Mouse (Mus musculus) CH12.LX (cell line): ENCODE measurements around the gene Mast3. TPM values are rescaled to one million over a fixed set of nuclear protein-coding genes. Genes with fewer than 3 reads are reported as not detected.
A peak's percentile ranks its signal among the peaks of the same experiment; 100 is the strongest.

Experiments used
- DNase-seq: peaks from one replicate; pipeline ENCODE4 v3.0.0-alpha.2; 2013; ENCODE audit errors: extremely low read depth
- H3K27ac ChIP-seq: 2 replicates; pipeline ENCODE4 v1.5.1; 2012; ENCODE audit warnings: low read depth, mild to moderate bottlenecking, control low read depth, moderate library complexity; ENCODE audit not compliant: insufficient read depth
- H3K27me3 ChIP-seq: replicated peaks from 2 replicates; pipeline ENCODE3; 2012; ENCODE audit warnings: inconsistent platforms
- H3K36me3 ChIP-seq, 2 experiments: replicated peaks in 1 of 2; 2 replicates each; pipeline versions ENCODE3 to v1.6.1; 2012; ENCODE audit warnings: inconsistent platforms in 1 of 2, low read length in 1 of 2, mild to moderate bottlenecking in 1 of 2, mixed read lengths in 1 of 2, moderate library complexity in 1 of 2; ENCODE audit not compliant: control insufficient read depth in 1 of 2, insufficient read depth in 1 of 2
- H3K4me1 ChIP-seq, 2 experiments: 2 replicates each; pipeline ENCODE4 v1.6.1; 2012; ENCODE audit warnings: inconsistent platforms in 1 of 2, moderate library complexity in 1 of 2; ENCODE audit not compliant: insufficient read depth in 2 of 2, control insufficient read depth in 1 of 2
- H3K4me2 ChIP-seq: 2 replicates; pipeline ENCODE4 v1.6.1; 2012; ENCODE audit warnings: low read depth, mild to moderate bottlenecking, control low read depth; ENCODE audit not compliant: poor library complexity, insufficient read depth, severe bottlenecking
- H3K4me3 ChIP-seq, 3 experiments: fragments of 150-350 bp in 1 of 3; sonication (generic) in 1 of 3; replicated peaks in 1 of 3; 2 replicates each; pipeline versions ENCODE3 to v1.5.1; 2011 to 2012; ENCODE audit warnings: low read depth in 2 of 3, low read length in 2 of 3, mild to moderate bottlenecking in 2 of 3, moderate library complexity in 2 of 3, control low read depth in 1 of 3, improper control_type of control experiment in 1 of 3, inconsistent platforms in 1 of 3, mixed read lengths in 1 of 3; ENCODE audit not compliant: poor library complexity in 1 of 3
- H3K79me2 ChIP-seq: replicated peaks from 2 replicates; pipeline ENCODE4 v1.6.1; 2012; ENCODE audit warnings: mild to moderate bottlenecking, moderate library complexity; ENCODE audit not compliant: control insufficient read depth, poor library complexity, insufficient read depth, severe bottlenecking; ENCODE audit errors: extremely low read depth
- H3K9ac ChIP-seq: 2 replicates; pipeline ENCODE4 v1.6.1; 2012; ENCODE audit warnings: low read depth, mild to moderate bottlenecking, control low read depth, moderate library complexity; ENCODE audit not compliant: insufficient read depth
- H3K9me3 ChIP-seq: replicated peaks from 2 replicates; pipeline ENCODE3; 2012; ENCODE audit warnings: low read length, inconsistent platforms, mixed read lengths
- BHLHE40 ChIP-seq: IDR thresholded peaks from 2 replicates; pipeline ENCODE4 v1.6.1; 2011; ENCODE audit warnings: mild to moderate bottlenecking, low read depth, low read length, improper control_type of control experiment
- CHD1 ChIP-seq: IDR thresholded peaks from 2 replicates; pipeline ENCODE4 v1.6.1; 2012; ENCODE audit warnings: low read depth, low read length, improper control_type of control experiment, inconsistent platforms
- CTCF ChIP-seq, 2 experiments: IDR thresholded peaks in 1 of 2; conservative IDR thresholded peaks in 1 of 2; 2 replicates each; pipeline ENCODE4 v1.5.1; 2011 to 2012; ENCODE audit warnings: low read depth in 2 of 2, low read length in 2 of 2, improper control_type of control experiment in 1 of 2, inconsistent platforms in 1 of 2, mild to moderate bottlenecking in 1 of 2, moderate library complexity in 1 of 2
- ELF1 ChIP-seq: IDR thresholded peaks from 2 replicates; pipeline ENCODE4 v1.6.1; 2014; ENCODE audit warnings: low read depth, mild to moderate bottlenecking, inconsistent platforms, low read length, improper control_type of control experiment
- EP300 ChIP-seq: IDR thresholded peaks from 2 replicates; pipeline ENCODE4 v1.6.1; 2011; ENCODE audit warnings: low read length, improper control_type of control experiment
- ETS1 ChIP-seq: conservative IDR thresholded peaks from 2 replicates; pipeline ENCODE4 v1.6.1; 2012; ENCODE audit warnings: low read depth, mild to moderate bottlenecking, inconsistent platforms, low read length, improper control_type of control experiment, moderate library complexity
- HCFC1 ChIP-seq: IDR thresholded peaks from 2 replicates; pipeline ENCODE4 v1.6.1; 2012; ENCODE audit warnings: low read depth, mild to moderate bottlenecking, inconsistent platforms, low read length, improper control_type of control experiment
- IRF4 ChIP-seq: IDR thresholded peaks from 2 replicates; pipeline ENCODE4 v1.6.1; 2014; ENCODE audit warnings: low read depth, mild to moderate bottlenecking, inconsistent platforms, low read length, improper control_type of control experiment
- JUN ChIP-seq: IDR thresholded peaks from 2 replicates; pipeline ENCODE4 v1.6.1; 2011; ENCODE audit warnings: low read depth, mild to moderate bottlenecking, low read length, improper control_type of control experiment, moderate library complexity; ENCODE audit not compliant: insufficient read depth
- MAFK ChIP-seq: IDR thresholded peaks from 2 replicates; pipeline ENCODE4 v1.6.1; 2011; ENCODE audit warnings: low read length, improper control_type of control experiment; ENCODE audit not compliant: insufficient replicate concordance
- MAX ChIP-seq: IDR thresholded peaks from 2 replicates; pipeline ENCODE4 v1.6.1; 2011; ENCODE audit warnings: low read length, improper control_type of control experiment
- MAZ ChIP-seq: IDR thresholded peaks from 2 replicates; pipeline ENCODE4 v1.6.1; 2012; ENCODE audit warnings: low read depth, mild to moderate bottlenecking, inconsistent platforms, low read length, improper control_type of control experiment, moderate library complexity
- MEF2A ChIP-seq: IDR thresholded peaks from 2 replicates; pipeline ENCODE4 v1.6.1; 2014; ENCODE audit warnings: low read depth, mild to moderate bottlenecking, inconsistent platforms, low read length, improper control_type of control experiment, borderline replicate concordance
- MXI1 ChIP-seq: IDR thresholded peaks from 2 replicates; pipeline ENCODE4 v1.6.1; 2011; ENCODE audit warnings: mild to moderate bottlenecking, low read depth, low read length, improper control_type of control experiment
- MYC ChIP-seq: IDR thresholded peaks from 2 replicates; pipeline ENCODE4 v1.6.1; 2011; ENCODE audit warnings: low read depth, mild to moderate bottlenecking, improper control_type of control experiment, low read length
- NELFE ChIP-seq: IDR thresholded peaks from 2 replicates; pipeline ENCODE4 v1.6.1; 2011; ENCODE audit warnings: low read depth, low read length, improper control_type of control experiment
- NRF1 ChIP-seq: IDR thresholded peaks from 2 replicates; pipeline ENCODE4 v1.6.1; 2014; ENCODE audit warnings: low read depth, mild to moderate bottlenecking, inconsistent platforms, low read length, improper control_type of control experiment, moderate library complexity
- PAX5 ChIP-seq: IDR thresholded peaks from 2 replicates; pipeline ENCODE4 v1.6.1; 2012; ENCODE audit warnings: low read length, inconsistent platforms, mixed read lengths
- RAD21 ChIP-seq: IDR thresholded peaks from 2 replicates; pipeline ENCODE4 v1.6.1; 2011; ENCODE audit warnings: low read depth, mild to moderate bottlenecking, low read length, improper control_type of control experiment, moderate library complexity
- SIN3A ChIP-seq: IDR thresholded peaks from 2 replicates; pipeline ENCODE4 v1.6.1; 2012; ENCODE audit warnings: low read length, improper control_type of control experiment, inconsistent platforms
- SMC3 ChIP-seq: IDR thresholded peaks from 2 replicates; pipeline ENCODE4 v1.6.1; 2011; ENCODE audit warnings: low read depth, low read length, improper control_type of control experiment
- TBP ChIP-seq: conservative IDR thresholded peaks from 2 replicates; pipeline ENCODE4 v1.6.1; 2011; ENCODE audit warnings: low read depth, low read length, improper control_type of control experiment
- UBTF ChIP-seq: IDR thresholded peaks from 2 replicates; pipeline ENCODE4 v1.6.1; 2012; ENCODE audit warnings: low read depth, mild to moderate bottlenecking, inconsistent platforms, low read length, improper control_type of control experiment, moderate library complexity
- USF2 ChIP-seq: conservative IDR thresholded peaks from 2 replicates; pipeline ENCODE4 v1.6.1; 2011; ENCODE audit warnings: low read depth, low read length, improper control_type of control experiment
- ZC3H11A ChIP-seq: IDR thresholded peaks from 2 replicates; pipeline ENCODE4 v1.6.1; 2012; ENCODE audit warnings: low read depth, mild to moderate bottlenecking, inconsistent platforms, low read length, improper control_type of control experiment
- ZKSCAN1 ChIP-seq: IDR thresholded peaks from 2 replicates; pipeline ENCODE4 v1.6.1; 2012; ENCODE audit warnings: low read depth, inconsistent platforms, low read length, improper control_type of control experiment, borderline replicate concordance
- ZMIZ1 ChIP-seq: IDR thresholded peaks from 2 replicates; pipeline ENCODE4 v1.6.1; 2012; ENCODE audit warnings: low read depth, mild to moderate bottlenecking, inconsistent platforms, low read length, improper control_type of control experiment
- ZNF384 ChIP-seq: IDR thresholded peaks from 2 replicates; pipeline ENCODE4 v1.6.1; 2012; ENCODE audit warnings: low read depth, low read length, improper control_type of control experiment, inconsistent platforms
- dilution Hi-C: fragments of 300-500 bp; cut with MboI; formaldehyde crosslinking; loops from 2 replicates; pipeline ENCODE4 v1.14.3; 2020; ENCODE audit warnings: low sequenced_read_pairs; ENCODE audit not compliant: extremely low pct_unique_long_range_greater_than_20kb, extremely low pct_ligation_motif_present
- in situ Hi-C: fragments of 300-500 bp; cut with MboI; formaldehyde crosslinking; loops from 3 replicates; pipeline ENCODE4 v1.14.3; 2019; ENCODE audit warnings: low sequenced_read_pairs, low pct_ligation_motif_present, low pct_unique_long_range_greater_than_20kb, mixed read lengths
- polyA plus RNA-seq: library from polyadenylated mRNA; unstranded; fragments of >175 nt; gene quantifications from 2 replicates; pipeline ENCODE4 v1.2.1, GENCODE M21; 2012; ENCODE audit warnings: low read depth; ENCODE audit not compliant: insufficient read length
- total RNA-seq, 2 experiments: library from RNA; depleted of rRNA; stranded (reverse); fragments of 300-350 nt in 1 of 2; fragments of >200 nt in 1 of 2; gene quantifications; 2 replicates each; pipeline ENCODE4 v1.2.3; 2012 to 2014

The Mast3 gene
- total and polyA plus RNA-seq, 3 experiments, result 7.0 to 23.4 (median 11.6) TPM

- no peaks in the 10 kb centered on the region for H3K27me3 ChIP-seq
- peaks cover 20 to 36% of the 10 kb centered on the region in 2 experiments for H3K36me3 ChIP-seq
- TF ChIP-seq MYC, result no peak
- no peak for TF ChIP-seq MAX
- no peak for TF ChIP-seq ELF1
- TF ChIP-seq ZMIZ1, result no peak
- TF ChIP-seq MXI1, result no peak
- no peak for TF ChIP-seq BHLHE40
- TF ChIP-seq ZNF384, result no peak
- no peak for TF ChIP-seq SIN3A
- in situ Hi-C loops (loop anchor here (5.0 kb wide), 1 partner anchor 38 kb away; the partner anchor contains the start of gene Gm3336), dilution Hi-C loops (no loop called here)
- peak overlapping the region; percentile 74 for H3K9ac ChIP-seq
- peak overlapping the region; percentile 45 for H3K4me2 ChIP-seq
- peaks cover 10 to 47% of the 10 kb centered on the region in 2 experiments for H3K4me1 ChIP-seq
- H3K79me2 ChIP-seq, result no peaks in the 10 kb centered on the region
- H3K27ac ChIP-seq, result 0 out of 2 replicates have a peak overlapping the region, but pooled peaks have one; percentile 3
- peak overlapping the region; percentile 47 to 73 (median 47) for H3K4me3 ChIP-seq
- H3K9me3 ChIP-seq, result no peaks in the 10 kb centered on the region
- DNase-seq, result no peak
Measured at GRCm38 (mm10) chr8:70754871-70755660, 49.8 kb downstream of the Mast3 start.

- Histone ChIP-seq H3K4me3 (peak within 1 kb of the TSS; percentile 47 to 73 (median 51)), H3K9me3 (no peaks in the 10 kb centered on the region), H3K4me1 (peaks cover 9 to 45% of the 10 kb centered on the region in 2 experiments), H3K27me3 (no peaks in the 10 kb centered on the region), H3K27ac (peak within 1 kb of the TSS; percentile 37; the same call in 1 of the 2 replicates), H3K79me2 (no peaks in the 10 kb centered on the region), H3K9ac (peak within 1 kb of the TSS; percentile 74), H3K4me2 (peak within 1 kb of the TSS; percentile 52), H3K36me3 (peaks cover 20 to 44% of the 10 kb centered on the region in 2 experiments)
- in situ Hi-C loops, result loop anchor here (5.0 kb wide), 1 partner anchor 37 kb away; the partner anchor contains the start of gene Gm3336
- peak; percentile 98 for DNase-seq
- dilution Hi-C loops, result no loop called here
- TF ChIP-seq SMC3, result no peak
- TF ChIP-seq MEF2A, result peak; percentile 16; the same call in 1 of the 2 replicates
- no peak for TF ChIP-seq CHD1
- TF ChIP-seq PAX5, result no peak
- TF ChIP-seq MAX, result no peak
- TF ChIP-seq HCFC1, result peak; percentile 71
- TF ChIP-seq ZKSCAN1, result no peak
- TF ChIP-seq IRF4, result 0 out of 2 replicates have a peak, but pooled peaks have one; percentile 43
- TF ChIP-seq MAFK, result no peak
- TF ChIP-seq ETS1, result no peak; the same call in 1 of the 2 replicates
- no peak for TF ChIP-seq JUN
- peak; percentile 46 for TF ChIP-seq EP300
- no peak for TF ChIP-seq ZC3H11A
- no peak for TF ChIP-seq NELFE
- TF ChIP-seq BHLHE40, result no peak
- no peak for TF ChIP-seq CTCF (conservative IDR thresholded peaks at IDR 0.05 in 1 of 2, IDR thresholded peaks at IDR 0.05 in 1 of 2; ENCODE audit: low read depth in 2 of 2, low read length in 2 of 2)
- no peak for TF ChIP-seq ZNF384
- TF ChIP-seq ELF1, result no peak; the same call in 1 of the 2 replicates
- TF ChIP-seq MYC, result no peak
- TF ChIP-seq UBTF, result no peak
- TF ChIP-seq TBP, result peak; percentile 74
- no peak for TF ChIP-seq MAZ
- no peak for TF ChIP-seq USF2
- peak; percentile 77 for TF ChIP-seq NRF1
- TF ChIP-seq RAD21, result no peak
Measured at GRCm38 (mm10) chr8:70754043-70754870, 50.6 kb downstream of the Mast3 start, which contains the start of gene Rab3a. Rab3a (plus strand) TSS chr8:70754679.
